Mouse (Mus musculus) kidney, postnatal 0 days (tissue): ENCODE data around the gene Sfrp2. TPM values are rescaled to one million over a fixed set of nuclear protein-coding genes. Genes with fewer than 3 reads are reported as not detected.

Experiments
- ATAC-seq: fragments of 200-750 bp; cut with Nextera tagmentation; replicated peaks from 2 replicates; pipeline ENCODE4 v1.8.0; 2017; ENCODE audit warnings: low read depth, moderate number of reproducible peaks, moderate TSS enrichment, moderate library complexity; ENCODE audit not compliant: low FRiP score
- DNase-seq: peaks from one replicate; pipeline ENCODE4 v3.0.0-alpha.2; 2016; ENCODE audit warnings: low spot score
- H3K27ac ChIP-seq: fragments of 300-500 bp; sonication (generic); 2 replicates; pipeline ENCODE4 v1.5.1; 2014; ENCODE audit warnings: mild to moderate bottlenecking
- H3K27me3 ChIP-seq: fragments of 300-500 bp; sonication (generic); 2 replicates; pipeline ENCODE4 v1.6.1; 2014; ENCODE audit warnings: low read length, mixed read lengths; ENCODE audit not compliant: insufficient read depth
- H3K36me3 ChIP-seq: fragments of 300-500 bp; sonication (generic); 2 replicates; pipeline ENCODE4 v1.6.1; 2014; ENCODE audit warnings: low read length, mixed read lengths; ENCODE audit not compliant: insufficient read depth
- H3K4me1 ChIP-seq: fragments of 300-500 bp; sonication (generic); replicated peaks from 2 replicates; pipeline ENCODE4 v1.6.1; 2014; ENCODE audit warnings: antibody characterized with exemption, low read length, mixed read lengths; ENCODE audit not compliant: insufficient read depth
- H3K4me2 ChIP-seq: fragments of 300-500 bp; sonication (generic); 2 replicates; pipeline ENCODE4 v1.6.1; 2014; ENCODE audit warnings: mild to moderate bottlenecking, low read length, moderate library complexity, mixed read lengths
- H3K4me3 ChIP-seq: fragments of 300-500 bp; sonication (generic); replicated peaks from 2 replicates; pipeline ENCODE4 v1.5.1; 2014; ENCODE audit warnings: low read depth, low read length
- H3K9ac ChIP-seq: fragments of 300-500 bp; sonication (generic); 2 replicates; pipeline ENCODE4 v1.6.1; 2014; ENCODE audit warnings: low read depth, low read length
- H3K9me3 ChIP-seq: fragments of 300-500 bp; sonication (generic); replicated peaks from 2 replicates; pipeline ENCODE4 v1.6.1; 2016; ENCODE audit warnings: low read length, inconsistent platforms, mixed read lengths
- CTCF ChIP-seq: IDR thresholded peaks from 2 replicates; pipeline ENCODE4 v1.5.1; 2016; ENCODE audit warnings: antibody characterized with exemption, low read depth, mild to moderate bottlenecking, moderate library complexity
- WGBS: fragments of 180-500 bp; shearing (Covaris S2); extraction: QIAGEN DNeasy Blood & Tissue Kit; methylation state at CpG from one replicate; pipeline ENCODE4 v1.1.7; 2014; 5-methylcytosine and 5-hydroxymethylcytosine counted together
- polyA plus RNA-seq: library from polyadenylated mRNA; unstranded; fragments of >200 nt; fragmentation: Nextera tagmentation; extraction: Ambion mirVana; gene quantifications from 2 replicates; pipeline ENCODE4 v1.2.1, GENCODE M21; 2015

Gene Sfrp2
- polyA plus RNA-seq = 126 and 128 TPM in 2 replicates

DNA sequence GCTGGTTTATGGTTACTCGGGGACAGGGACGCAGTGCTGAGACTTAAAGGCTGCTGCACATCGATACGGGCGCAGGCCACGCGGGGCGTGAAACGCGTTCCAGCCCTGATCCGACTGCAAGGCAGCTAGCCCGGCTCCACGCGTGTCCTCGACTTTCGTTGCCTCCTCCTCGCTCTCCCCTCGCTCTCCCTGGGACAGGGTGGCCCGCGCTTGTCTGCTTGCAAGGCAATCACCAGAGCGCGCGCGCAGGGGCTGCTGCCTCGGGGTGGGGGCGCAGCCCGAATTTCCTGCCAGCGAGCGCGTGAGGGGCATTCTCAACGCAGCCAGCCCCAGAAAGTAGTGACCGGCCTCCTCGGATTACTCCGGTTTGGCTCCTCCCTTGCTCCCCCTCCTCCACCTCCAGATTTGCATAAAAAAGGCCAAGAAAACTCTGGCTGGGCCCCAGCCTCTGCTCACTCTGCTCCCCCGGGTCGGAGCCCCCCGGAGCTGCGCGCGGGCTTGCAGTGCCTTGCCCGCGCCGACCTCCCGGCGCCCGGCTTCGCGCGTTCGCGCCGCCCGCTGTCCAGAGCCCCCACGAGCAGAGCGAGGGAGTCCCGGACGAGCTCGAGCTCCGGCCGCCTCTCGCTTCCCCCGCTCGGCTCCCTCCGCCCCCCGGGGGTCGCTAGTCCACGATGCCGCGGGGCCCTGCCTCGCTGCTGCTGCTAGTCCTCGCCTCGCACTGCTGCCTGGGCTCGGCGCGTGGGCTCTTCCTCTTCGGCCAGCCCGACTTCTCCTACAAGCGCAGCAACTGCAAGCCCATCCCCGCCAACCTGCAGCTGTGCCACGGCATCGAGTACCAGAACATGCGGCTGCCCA is at the start of gene Sfrp2:
TSS of gene Sfrp2 (plus strand) at position 451 of the 855 bp plus-strand sequence.
- 0 out of 2 replicates have a peak, but pooled peaks have one; percentile 1 for TF ChIP-seq CTCF
- peak within 1 kb of the TSS; percentile 46 for H3K4me3 ChIP-seq
- peak within 1 kb of the TSS; percentile 63 for H3K9ac ChIP-seq
- ATAC-seq (peak; percentile 72), DNase-seq (peak; percentile 86)
- under 1% methylated on average over 82 of the region's 82 CpGs for WGBS
- peak within 1 kb of the TSS; percentile 98 for H3K4me2 ChIP-seq
- H3K9me3 ChIP-seq = no peaks in the 10 kb centered on the region
- peak within 1 kb of the TSS; percentile 54; the same call in 1 of the 2 replicates for H3K27ac ChIP-seq
- no peaks in the 10 kb centered on the region for H3K36me3 ChIP-seq
- peaks cover 10% of the 10 kb centered on the region; the same call in 1 of the 2 replicates for H3K27me3 ChIP-seq
- H3K4me1 ChIP-seq = peaks cover 4% of the 10 kb centered on the region; the same call in 1 of the 2 replicates

DNA sequence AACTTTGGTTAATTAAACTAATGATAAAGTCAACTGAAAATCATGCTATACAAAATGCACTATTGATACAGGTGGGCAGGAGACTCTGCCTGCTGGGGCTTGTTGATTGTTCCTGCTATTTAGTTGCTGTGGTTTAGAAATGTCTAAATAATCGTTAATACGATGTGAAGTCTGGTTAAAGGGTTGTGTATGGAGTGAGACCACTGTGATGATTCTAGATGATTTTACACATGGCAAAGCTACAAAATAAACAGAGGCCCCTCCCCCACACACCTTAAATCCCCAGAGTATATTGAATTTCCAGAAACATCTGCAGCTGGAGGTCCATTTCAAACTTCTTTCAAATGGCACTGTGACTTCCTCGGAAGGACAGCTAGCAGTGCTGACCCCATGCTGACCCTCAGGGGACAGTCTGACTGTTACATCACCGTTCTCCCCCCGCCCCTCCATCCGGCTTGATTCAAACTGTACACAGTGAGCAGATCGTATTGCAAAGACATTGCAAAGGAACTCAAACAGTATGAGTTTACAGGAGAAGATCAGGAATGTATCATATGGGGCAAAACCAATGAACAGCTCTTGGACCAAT is 48.4 kb upstream of the Sfrp2 start:
- no peak overlapping the region for H3K9ac ChIP-seq
- no peaks in the 10 kb centered on the region for H3K4me1 ChIP-seq
- WGBS = 23% methylated on average over 7 of the region's 7 CpGs
- H3K27me3 ChIP-seq = no peaks in the 10 kb centered on the region
- ATAC-seq (no peak), DNase-seq (peak; percentile 48)
- H3K4me3 ChIP-seq = no peak overlapping the region
- no peak overlapping the region for H3K4me2 ChIP-seq
- no peaks in the 10 kb centered on the region for H3K36me3 ChIP-seq
- H3K9me3 ChIP-seq = no peaks in the 10 kb centered on the region
- no peak for TF ChIP-seq CTCF
- no peak overlapping the region for H3K27ac ChIP-seq

DNA sequence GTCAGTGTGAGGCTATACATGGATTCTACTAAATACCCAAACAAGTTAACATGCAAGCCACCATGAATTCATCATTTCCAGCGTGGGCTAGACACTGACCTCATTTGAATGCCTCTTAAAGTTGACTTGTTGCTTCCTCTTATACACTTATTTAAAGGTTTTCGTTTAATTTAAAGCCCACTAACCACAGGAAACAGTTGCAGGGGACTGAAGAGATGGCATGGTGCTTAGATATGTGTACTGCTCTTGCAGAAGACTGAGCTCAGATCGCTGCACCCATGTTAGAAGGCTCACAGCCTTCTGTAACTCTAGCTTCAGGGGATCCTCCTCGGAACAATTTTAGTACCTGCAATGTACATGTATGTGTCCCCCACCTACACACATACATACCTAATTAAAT is 47.5 kb upstream of the Sfrp2 start:
- H3K4me1 ChIP-seq = no peaks in the 10 kb centered on the region
- H3K4me2 ChIP-seq = no peak overlapping the region
- no peaks in the 10 kb centered on the region for H3K27me3 ChIP-seq
- no peak overlapping the region for H3K9ac ChIP-seq
- no peak overlapping the region for H3K4me3 ChIP-seq
- no peak for TF ChIP-seq CTCF
- H3K9me3 ChIP-seq = no peaks in the 10 kb centered on the region
- no peaks in the 10 kb centered on the region for H3K36me3 ChIP-seq
- DNase-seq (no peak), ATAC-seq (no peak)
- WGBS = 71% methylated on average over 4 of the region's 4 CpGs
- H3K27ac ChIP-seq = no peak overlapping the region

DNA sequence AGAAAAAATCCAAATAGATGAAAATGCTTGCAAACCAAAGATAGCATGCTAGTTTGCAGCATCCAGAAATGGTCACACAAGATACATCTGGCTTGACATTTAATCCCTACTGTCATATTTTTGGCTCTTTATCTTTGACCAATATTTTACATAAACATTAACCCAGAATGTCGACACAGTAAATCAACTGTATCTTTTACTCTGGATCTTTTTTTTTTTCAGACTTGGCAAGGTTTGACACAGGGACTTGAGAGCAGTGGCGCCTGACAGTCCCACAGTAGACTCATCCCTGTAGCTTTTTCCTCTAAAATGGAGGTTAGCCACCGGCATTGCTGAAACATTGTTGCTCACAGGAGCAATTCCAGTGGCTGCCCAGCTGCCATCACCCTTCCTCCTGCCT is 37.9 kb upstream of the Sfrp2 start:
- no peak overlapping the region for H3K27ac ChIP-seq
- WGBS = 46% methylated on average over 3 of the region's 3 CpGs
- no peak for ATAC-seq
- no peaks in the 10 kb centered on the region for H3K4me1 ChIP-seq
- DNase-seq = no peak
- H3K9ac ChIP-seq = no peak overlapping the region
- H3K36me3 ChIP-seq = no peaks in the 10 kb centered on the region
- TF ChIP-seq CTCF = no peak
- no peaks in the 10 kb centered on the region for H3K27me3 ChIP-seq
- H3K9me3 ChIP-seq = no peaks in the 10 kb centered on the region
- H3K4me3 ChIP-seq = no peak overlapping the region
- H3K4me2 ChIP-seq = no peak overlapping the region

DNA sequence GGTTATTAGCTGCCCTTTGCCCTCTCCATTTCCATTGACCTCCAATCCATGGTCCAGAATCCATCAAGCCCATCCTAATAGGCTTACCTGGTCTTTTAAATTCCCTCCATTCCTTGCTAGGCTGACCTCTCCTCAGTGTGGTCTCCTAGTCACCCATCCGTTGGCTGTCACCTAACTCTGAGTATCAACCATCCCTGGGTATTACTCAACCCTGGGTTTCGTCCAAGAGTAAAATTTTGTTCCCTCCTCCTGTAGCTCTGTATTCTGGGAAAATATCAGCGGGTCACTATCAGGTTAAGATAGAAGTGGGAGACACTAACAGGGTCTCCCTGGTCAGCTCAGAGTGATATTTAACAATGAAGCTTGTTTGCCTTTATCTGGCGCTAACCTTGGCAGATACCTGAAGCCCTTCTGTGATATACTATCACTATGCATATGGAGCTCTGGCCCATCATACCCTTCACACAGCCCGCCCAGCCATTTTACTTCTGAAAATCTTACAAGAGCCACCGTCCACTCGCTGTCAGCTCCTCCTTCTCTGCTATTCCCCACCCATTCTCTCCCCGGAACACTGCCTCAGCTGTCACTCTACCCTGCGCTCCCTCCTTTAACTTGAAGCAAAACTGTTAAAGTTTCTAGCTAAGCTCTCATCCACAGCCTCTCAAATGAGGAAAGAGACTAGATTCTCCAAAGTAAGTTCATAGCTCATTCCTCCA is 37.3 kb upstream of the Sfrp2 start:
- TF ChIP-seq CTCF = no peak
- Histone ChIP-seq H3K9ac (no peak overlapping the region), H3K27me3 (no peaks in the 10 kb centered on the region), H3K9me3 (no peaks in the 10 kb centered on the region), H3K4me1 (no peaks in the 10 kb centered on the region), H3K36me3 (no peaks in the 10 kb centered on the region), H3K4me2 (no peak overlapping the region), H3K4me3 (no peak overlapping the region), H3K27ac (no peak overlapping the region)
- ATAC-seq (no peak), DNase-seq (no peak)
- WGBS = 82% methylated on average over 9 of the region's 9 CpGs

DNA sequence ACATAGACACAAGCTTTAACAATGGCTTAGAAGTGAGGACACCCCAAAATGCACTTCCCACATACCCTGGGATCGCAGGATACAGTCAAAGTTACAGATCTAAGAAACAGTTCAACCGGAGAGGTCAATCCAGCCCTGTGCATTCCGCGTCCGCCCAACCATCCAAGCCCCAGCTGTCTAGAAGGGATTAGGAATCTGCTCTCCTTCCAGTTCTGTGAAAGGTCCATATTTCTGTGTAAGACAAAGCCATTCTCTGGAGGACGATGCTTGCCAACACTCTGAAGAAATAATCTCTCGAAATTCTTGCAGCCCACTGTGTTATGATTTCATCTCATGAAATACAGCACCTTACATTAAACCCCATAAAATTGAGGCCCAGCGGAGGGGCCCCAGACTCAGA is 32.1 kb upstream of the Sfrp2 start:
- no peaks in the 10 kb centered on the region for H3K27me3 ChIP-seq
- H3K4me2 ChIP-seq = no peak overlapping the region
- no peak overlapping the region for H3K4me3 ChIP-seq
- H3K9me3 ChIP-seq = no peaks in the 10 kb centered on the region
- H3K9ac ChIP-seq = no peak overlapping the region
- WGBS = 63% methylated on average over 8 of the region's 8 CpGs
- no peak overlapping the region for H3K27ac ChIP-seq
- DNase-seq = no peak
- H3K36me3 ChIP-seq = no peaks in the 10 kb centered on the region
- H3K4me1 ChIP-seq = no peaks in the 10 kb centered on the region
- no peak for ATAC-seq
- TF ChIP-seq CTCF = no peak
